Comparison of ENCODE assay signal across 46 mouse cellular contexts in the genomic region with DNA sequence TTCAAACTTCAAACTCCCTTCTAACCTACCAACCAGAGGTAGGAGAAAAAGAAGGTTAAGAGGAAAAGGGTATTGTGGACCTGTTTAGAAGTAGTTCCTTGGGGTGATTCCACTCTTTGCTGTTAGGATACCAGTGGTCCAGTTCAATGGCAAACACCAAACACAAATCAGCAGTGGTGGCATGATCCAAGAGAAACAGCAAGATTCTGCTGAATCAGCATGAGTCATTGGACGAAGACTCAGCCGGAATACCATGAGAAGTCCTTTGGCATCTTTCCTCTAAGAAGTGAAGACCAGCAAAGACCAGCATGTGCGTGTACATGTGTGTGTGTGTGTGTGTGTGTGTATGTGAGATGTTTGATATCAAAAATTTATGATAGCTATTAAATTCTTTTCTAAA. TPM values are rescaled to one million over a fixed set of nuclear protein-coding genes. Genes with fewer than 3 reads are reported as not detected.
"Had no signal": no experiment of that assay in that cellular context is flagged by ENCODE, and none has a peak within 500 bp of the region (broad histone marks: within the 10 kb centered on the region; RNA-seq: fewer than 3 reads in every experiment).

No protein-coding gene starts in this region.

- H3K4me2 ChIP-seq: limb, embryonic 12.5 days; limb, embryonic 13.5 days; limb, embryonic 15.5 days; liver, embryonic 11.5 days; liver, embryonic 12.5 days; liver, embryonic 13.5 days; liver, embryonic 15.5 days; lung, embryonic 14.5 days; lung, embryonic 15.5 days; midbrain, embryonic 11.5 days; midbrain, embryonic 12.5 days; midbrain, embryonic 13.5 days; midbrain, embryonic 15.5 days; neural tube, embryonic 12.5 days; neural tube, embryonic 13.5 days had no signal

- H3K4me3 ChIP-seq: limb, embryonic 10.5 days; limb, embryonic 12.5 days; limb, embryonic 13.5 days; limb, embryonic 15.5 days; liver, embryonic 12.5 days; liver, embryonic 13.5 days; liver, embryonic 15.5 days; lung, embryonic 15.5 days; megakaryocyte, embryonic 14.5 days; midbrain, embryonic 10.5 days; midbrain, embryonic 12.5 days; midbrain, embryonic 13.5 days; midbrain, embryonic 15.5 days; myocyte; neural tube, embryonic 12.5 days; neural tube, embryonic 13.5 days had no signal

- H3K27me3 ChIP-seq: limb, embryonic 12.5 days; limb, embryonic 13.5 days; limb, embryonic 15.5 days; liver, embryonic 12.5 days; liver, embryonic 13.5 days; liver, embryonic 15.5 days; lung, embryonic 15.5 days; megakaryocyte, embryonic 14.5 days; midbrain, embryonic 12.5 days; midbrain, embryonic 13.5 days; midbrain, embryonic 15.5 days; neural tube, embryonic 12.5 days; neural tube, embryonic 13.5 days had no signal

- DNase-seq: left cerebral cortex, postnatal 4 days; liver; liver, embryonic 13.5 days; liver, postnatal 0 days; lung, adult 18-20 months; lung, adult 2 months; lung, embryonic 14.5 days; lung, postnatal 10 days; lung, postnatal 14 days; midbrain, embryonic 14.5 days had no signal

- H3K36me3 ChIP-seq: limb, embryonic 10.5 days; limb, embryonic 12.5 days; limb, embryonic 13.5 days; limb, embryonic 15.5 days; liver, embryonic 12.5 days; liver, embryonic 13.5 days; liver, embryonic 15.5 days; lung, embryonic 15.5 days; midbrain, embryonic 10.5 days; midbrain, embryonic 12.5 days; midbrain, embryonic 13.5 days; midbrain, embryonic 15.5 days; neural tube, embryonic 12.5 days; neural tube, embryonic 13.5 days had no signal

- H3K27ac ChIP-seq: limb, embryonic 10.5 days; limb, embryonic 12.5 days; limb, embryonic 13.5 days; limb, embryonic 15.5 days; liver, embryonic 12.5 days; liver, embryonic 13.5 days; liver, embryonic 14.5 days; liver, embryonic 15.5 days; lung, embryonic 15.5 days; macrophage; midbrain, embryonic 10.5 days; midbrain, embryonic 12.5 days; midbrain, embryonic 13.5 days; midbrain, embryonic 15.5 days; neural tube, embryonic 12.5 days; neural tube, embryonic 13.5 days had no signal

- ATAC-seq: liver, embryonic 12.5 days; liver, postnatal 0 days; lung, postnatal 0 days; midbrain, embryonic 13.5 days; midbrain, embryonic 15.5 days; midbrain, embryonic 16.5 days had no signal

- H3K9ac ChIP-seq: limb, embryonic 12.5 days; limb, embryonic 13.5 days; limb, embryonic 15.5 days; liver, embryonic 12.5 days; liver, embryonic 13.5 days; liver, embryonic 14.5 days; liver, embryonic 15.5 days; liver, postnatal 0 days; lung, embryonic 14.5 days; lung, embryonic 15.5 days; midbrain, embryonic 12.5 days; midbrain, embryonic 13.5 days; midbrain, embryonic 15.5 days; neural tube, embryonic 12.5 days; neural tube, embryonic 13.5 days had no signal

- H3K4me1 ChIP-seq: limb, embryonic 10.5 days; limb, embryonic 12.5 days; limb, embryonic 13.5 days; limb, embryonic 15.5 days; liver, embryonic 12.5 days; liver, embryonic 13.5 days; liver, embryonic 15.5 days; lung, embryonic 15.5 days; megakaryocyte, embryonic 14.5 days; midbrain, embryonic 10.5 days; midbrain, embryonic 12.5 days; midbrain, embryonic 13.5 days; midbrain, embryonic 15.5 days; neural tube, embryonic 12.5 days; neural tube, embryonic 13.5 days had no signal

- H3K9me3 ChIP-seq: limb, embryonic 10.5 days; limb, embryonic 12.5 days; limb, embryonic 13.5 days; limb, embryonic 15.5 days; liver, embryonic 12.5 days; liver, embryonic 13.5 days; liver, embryonic 15.5 days; lung, embryonic 15.5 days; megakaryocyte, embryonic 14.5 days; midbrain, embryonic 10.5 days; midbrain, embryonic 12.5 days; midbrain, embryonic 13.5 days; midbrain, embryonic 15.5 days; neural tube, embryonic 12.5 days; neural tube, embryonic 13.5 days had no signal

RNA-seq across cellular contexts. Expression of a gene that starts 0.8 kb away (rescaled TPM):
- total RNA-seq: left cerebral cortex, postnatal 10 days; left cerebral cortex, postnatal 14 days; left cerebral cortex, postnatal 25 days; left cerebral cortex, postnatal 36 days; left cerebral cortex, postnatal 4 days; liver, adult 2 months; megakaryocyte progenitor cell, adult 5-6 weeks; megakaryocyte, adult 5-6 weeks; megakaryocyte-erythroid progenitor cell, adult 5-6 weeks; midbrain, postnatal 0 days; monocyte, adult 5-6 weeks had no signal
- polyA plus RNA-seq: limb, embryonic 10.5 days; limb, embryonic 11.5 days; limb, embryonic 12.5 days; limb, embryonic 13.5 days; limb, embryonic 14.5 days; limb, embryonic 15.5 days; liver, adult 2 months; liver, embryonic 11.5 days; liver, embryonic 12.5 days; liver, embryonic 13.5 days; liver, embryonic 14.5 days; liver, embryonic 15.5 days; liver, embryonic 16.5 days; liver, postnatal 0 days; lung, adult 2 months; lung, embryonic 14.5 days; lung, embryonic 15.5 days; lung, embryonic 16.5 days; lung, postnatal 0 days; macrophage; midbrain, embryonic 10.5 days; midbrain, embryonic 11.5 days; midbrain, embryonic 12.5 days; midbrain, embryonic 13.5 days; midbrain, embryonic 14.5 days; midbrain, embryonic 15.5 days; midbrain, embryonic 16.5 days; midbrain, postnatal 0 days; myocyte; neural tube, embryonic 11.5 days; neural tube, embryonic 12.5 days; neural tube, embryonic 13.5 days had no signal

RNA-seq across cellular contexts. Expression of a gene that starts 6.5 kb away (rescaled TPM):
- total RNA-seq: left cerebral cortex, postnatal 10 days; left cerebral cortex, postnatal 14 days; left cerebral cortex, postnatal 25 days; left cerebral cortex, postnatal 36 days; left cerebral cortex, postnatal 4 days; liver, adult 2 months; megakaryocyte progenitor cell, adult 5-6 weeks; megakaryocyte, adult 5-6 weeks; megakaryocyte-erythroid progenitor cell, adult 5-6 weeks; midbrain, postnatal 0 days; monocyte, adult 5-6 weeks had no signal
- polyA plus RNA-seq: limb, embryonic 10.5 days; limb, embryonic 11.5 days; limb, embryonic 12.5 days; limb, embryonic 13.5 days; limb, embryonic 14.5 days; limb, embryonic 15.5 days; liver, adult 2 months; liver, embryonic 12.5 days; liver, embryonic 13.5 days; liver, embryonic 14.5 days; liver, embryonic 15.5 days; liver, embryonic 16.5 days; liver, postnatal 0 days; lung, adult 2 months; lung, embryonic 14.5 days; lung, embryonic 15.5 days; lung, embryonic 16.5 days; lung, postnatal 0 days; macrophage; midbrain, embryonic 10.5 days; midbrain, embryonic 11.5 days; midbrain, embryonic 12.5 days; midbrain, embryonic 13.5 days; midbrain, embryonic 14.5 days; midbrain, embryonic 15.5 days; midbrain, embryonic 16.5 days; midbrain, postnatal 0 days; myocyte; neural tube, embryonic 11.5 days; neural tube, embryonic 12.5 days; neural tube, embryonic 13.5 days had no signal

RNA-seq across cellular contexts. Expression of a gene that starts 13.3 kb away (rescaled TPM):
- total RNA-seq: left cerebral cortex, postnatal 10 days; left cerebral cortex, postnatal 14 days; left cerebral cortex, postnatal 25 days; left cerebral cortex, postnatal 36 days; left cerebral cortex, postnatal 4 days; liver, adult 2 months; megakaryocyte progenitor cell, adult 5-6 weeks; megakaryocyte, adult 5-6 weeks; megakaryocyte-erythroid progenitor cell, adult 5-6 weeks; midbrain, postnatal 0 days; monocyte, adult 5-6 weeks had no signal
- polyA plus RNA-seq: limb, embryonic 10.5 days; limb, embryonic 11.5 days; limb, embryonic 12.5 days; limb, embryonic 13.5 days; limb, embryonic 14.5 days; limb, embryonic 15.5 days; liver, adult 2 months; liver, embryonic 11.5 days; liver, embryonic 12.5 days; liver, embryonic 13.5 days; liver, embryonic 14.5 days; liver, embryonic 15.5 days; liver, embryonic 16.5 days; liver, postnatal 0 days; lung, adult 2 months; lung, embryonic 14.5 days; lung, embryonic 15.5 days; lung, embryonic 16.5 days; lung, postnatal 0 days; macrophage; midbrain, embryonic 10.5 days; midbrain, embryonic 11.5 days; midbrain, embryonic 12.5 days; midbrain, embryonic 13.5 days; midbrain, embryonic 14.5 days; midbrain, embryonic 15.5 days; midbrain, embryonic 16.5 days; midbrain, postnatal 0 days; myocyte; neural tube, embryonic 11.5 days; neural tube, embryonic 12.5 days; neural tube, embryonic 13.5 days had no signal

RNA-seq across cellular contexts. Expression of a gene that starts 24.7 kb away (rescaled TPM):
- total RNA-seq: left cerebral cortex, postnatal 10 days; left cerebral cortex, postnatal 14 days; left cerebral cortex, postnatal 25 days; left cerebral cortex, postnatal 36 days; left cerebral cortex, postnatal 4 days; liver, adult 2 months; megakaryocyte progenitor cell, adult 5-6 weeks; megakaryocyte, adult 5-6 weeks; megakaryocyte-erythroid progenitor cell, adult 5-6 weeks; midbrain, postnatal 0 days; monocyte, adult 5-6 weeks had no signal
- polyA plus RNA-seq: limb, embryonic 10.5 days; limb, embryonic 11.5 days; limb, embryonic 12.5 days; limb, embryonic 13.5 days; limb, embryonic 14.5 days; limb, embryonic 15.5 days; liver, adult 2 months; liver, embryonic 11.5 days; liver, embryonic 12.5 days; liver, embryonic 13.5 days; liver, embryonic 14.5 days; liver, embryonic 15.5 days; liver, embryonic 16.5 days; liver, postnatal 0 days; lung, adult 2 months; lung, embryonic 14.5 days; lung, embryonic 15.5 days; lung, embryonic 16.5 days; lung, postnatal 0 days; macrophage; midbrain, embryonic 10.5 days; midbrain, embryonic 11.5 days; midbrain, embryonic 12.5 days; midbrain, embryonic 13.5 days; midbrain, embryonic 14.5 days; midbrain, embryonic 15.5 days; midbrain, embryonic 16.5 days; midbrain, postnatal 0 days; myocyte; neural tube, embryonic 11.5 days; neural tube, embryonic 12.5 days; neural tube, embryonic 13.5 days had no signal

RNA-seq across cellular contexts. Expression of a gene that starts 38.9 kb away (rescaled TPM):
- total RNA-seq: left cerebral cortex, postnatal 10 days; left cerebral cortex, postnatal 14 days; left cerebral cortex, postnatal 25 days; left cerebral cortex, postnatal 36 days; left cerebral cortex, postnatal 4 days; liver, adult 2 months; megakaryocyte progenitor cell, adult 5-6 weeks; megakaryocyte, adult 5-6 weeks; megakaryocyte-erythroid progenitor cell, adult 5-6 weeks; midbrain, postnatal 0 days; monocyte, adult 5-6 weeks had no signal
- polyA plus RNA-seq: limb, embryonic 10.5 days; limb, embryonic 11.5 days; limb, embryonic 12.5 days; limb, embryonic 13.5 days; limb, embryonic 14.5 days; limb, embryonic 15.5 days; liver, adult 2 months; liver, embryonic 11.5 days; liver, embryonic 12.5 days; liver, embryonic 13.5 days; liver, embryonic 14.5 days; liver, embryonic 15.5 days; liver, embryonic 16.5 days; liver, postnatal 0 days; lung, adult 2 months; lung, embryonic 14.5 days; lung, embryonic 15.5 days; lung, embryonic 16.5 days; lung, postnatal 0 days; macrophage; midbrain, embryonic 10.5 days; midbrain, embryonic 11.5 days; midbrain, embryonic 12.5 days; midbrain, embryonic 13.5 days; midbrain, embryonic 14.5 days; midbrain, embryonic 15.5 days; midbrain, embryonic 16.5 days; midbrain, postnatal 0 days; myocyte; neural tube, embryonic 11.5 days; neural tube, embryonic 12.5 days; neural tube, embryonic 13.5 days had no signal
